ENCODE assay signal across 8 mouse cellular contexts in the genomic region with DNA sequence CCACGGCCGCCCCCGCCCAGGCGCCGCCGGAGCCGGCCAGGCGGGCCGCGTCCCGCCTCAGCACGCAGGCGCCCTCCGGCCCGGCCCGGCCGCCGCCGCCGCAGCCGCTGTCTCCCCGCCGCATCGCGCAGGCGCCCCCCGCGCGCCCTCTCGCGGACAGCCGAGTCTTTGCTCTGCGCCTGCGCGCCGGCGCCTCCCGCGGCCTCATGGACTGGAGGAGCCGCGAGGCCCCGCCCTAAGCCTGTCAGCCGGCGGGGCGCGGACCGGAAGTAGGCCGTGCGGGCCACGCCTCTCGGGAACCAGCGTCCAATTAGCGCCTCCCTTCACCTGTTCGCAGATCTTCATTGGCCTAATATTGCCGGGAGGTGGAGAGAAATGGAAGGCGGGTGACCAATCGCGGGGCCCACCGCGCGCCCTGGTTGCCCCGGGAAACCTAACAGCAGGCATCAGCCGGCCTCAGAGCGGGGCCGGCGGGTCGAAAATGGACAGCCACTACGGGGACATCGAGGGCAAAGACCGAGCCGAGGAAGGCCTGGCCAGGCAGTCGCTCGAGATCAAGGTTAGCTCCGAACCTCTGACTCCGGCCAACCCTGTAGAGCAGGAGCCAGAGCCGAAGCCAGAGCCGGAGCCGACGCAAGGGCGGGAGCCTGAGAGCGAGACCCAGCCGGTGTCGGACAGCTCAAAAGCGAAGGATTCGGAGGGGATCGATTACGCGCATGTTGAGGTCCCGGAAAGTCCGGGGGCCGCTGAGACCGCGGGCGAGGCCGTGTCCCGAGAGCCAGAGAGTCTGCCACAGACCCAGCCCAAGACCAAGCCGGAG. TPM values are rescaled to one million over a fixed set of nuclear protein-coding genes. Genes with fewer than 3 reads are reported as not detected.
DNase-seq lines count a peak whose midpoint lies in the region; ATAC-seq lines count a peak whose summit lies in the region.

A gene (minus strand): TSS at position 115 of the 820 bp plus-strand sequence.
A gene (plus strand): TSS at position 418 of the 820 bp plus-strand sequence.

- peak; percentile 98 for DNase-seq in c-Kit-negative CD71-positive TER-119-positive erythroid progenitor cells, embryonic 14.5 days (ENCODE audit: low read depth, low spot score)
- peak; percentile 97 for DNase-seq in fibroblast of lung, adult 2 months (ENCODE audit: low read depth)
- DNase-seq in kidney, postnatal 14 days: peak; percentile 99
- peak; percentile 99 for DNase-seq in liver, embryonic 13.5 days
- DNase-seq in neural tube, embryonic 10.5 days (ENCODE audit: extremely low spot score, low spot score): peak; percentile 96

- WGBS in heart, embryonic 14.5 days: under 1% methylated on average over 93 of the region's 97 CpGs
- under 1% methylated on average over 85 of the region's 97 CpGs for WGBS in liver, embryonic 13.5 days (ENCODE audit: insufficient replicate concordance)
- under 1% methylated on average over 84 of the region's 97 CpGs for WGBS in stomach, embryonic 16.5 days

- peaks cover 4% of the 10 kb centered on the region; the same call in 1 of the 2 replicates for H3K36me3 ChIP-seq in heart, embryonic 14.5 days (ENCODE audit: control insufficient read depth, insufficient read depth, low read length)
- 0 out of 2 replicates have a peak, but pooled peaks cover 4% of the 10 kb centered on the region for H3K36me3 ChIP-seq in liver, embryonic 13.5 days
- no peaks in the 10 kb centered on the region for H3K36me3 ChIP-seq in stomach, embryonic 16.5 days (ENCODE audit: control insufficient read depth, insufficient read depth, low read length)

- H3K4me1 ChIP-seq in heart, embryonic 14.5 days (ENCODE audit: control insufficient read depth in 2 of 2, insufficient read depth in 2 of 2, low read length in 2 of 2): peaks cover 11 to 32% of the 10 kb centered on the region in 2 experiments
- peaks cover 55% of the 10 kb centered on the region for H3K4me1 ChIP-seq in liver, embryonic 13.5 days (replicated peaks)
- peaks cover 28% of the 10 kb centered on the region for H3K4me1 ChIP-seq in stomach, embryonic 16.5 days (ENCODE audit: control insufficient read depth, insufficient read depth, low read length)

- no peaks in the 10 kb centered on the region for H3K9me3 ChIP-seq in heart, embryonic 14.5 days (ENCODE audit: control insufficient read depth, low read length)
- no peaks in the 10 kb centered on the region for H3K9me3 ChIP-seq in liver, embryonic 13.5 days (replicated peaks)
- no peaks in the 10 kb centered on the region for H3K9me3 ChIP-seq in stomach, embryonic 16.5 days (replicated peaks; ENCODE audit: control insufficient read depth, low read length)

- H3K4me2 ChIP-seq in heart, embryonic 14.5 days (ENCODE audit: low read length): peak within 1 kb of the TSS; percentile 96
- H3K4me2 ChIP-seq in liver, embryonic 13.5 days: peak within 1 kb of the TSS; percentile 100
- H3K4me2 ChIP-seq in stomach, embryonic 16.5 days (ENCODE audit: low read depth, low read length): peak within 1 kb of the TSS; percentile 75

- peak within 1 kb of the TSS; percentile 93 for H3K4me3 ChIP-seq in heart, embryonic 14.5 days (ENCODE audit: control insufficient read depth in 1 of 2, insufficient read depth in 1 of 2, low read depth in 1 of 2, low read length in 2 of 2)
- peak within 1 kb of the TSS; percentile 93 for H3K4me3 ChIP-seq in liver, embryonic 13.5 days (replicated peaks)
- peak within 1 kb of the TSS; percentile 85 for H3K4me3 ChIP-seq in stomach, embryonic 16.5 days (replicated peaks; ENCODE audit: low read length)

- peak within 1 kb of the TSS; percentile 94 for H3K9ac ChIP-seq in heart, embryonic 14.5 days (ENCODE audit: low read length)
- peak within 1 kb of the TSS; percentile 98 for H3K9ac ChIP-seq in liver, embryonic 13.5 days
- H3K9ac ChIP-seq in stomach, embryonic 16.5 days (ENCODE audit: low read length): peak within 1 kb of the TSS; percentile 90

- peaks cover 19% of the 10 kb centered on the region for H3K27me3 ChIP-seq in heart, embryonic 14.5 days (ENCODE audit: control insufficient read depth, insufficient read depth, low read length)
- H3K27me3 ChIP-seq in liver, embryonic 13.5 days: peaks cover 36% of the 10 kb centered on the region
- H3K27me3 ChIP-seq in stomach, embryonic 16.5 days (ENCODE audit: control insufficient read depth, insufficient read depth, low read length): peaks cover 15% of the 10 kb centered on the region

- ATAC-seq in CD4-positive, CD25-positive, alpha-beta regulatory T cell, adult 4 months: peak; percentile 95
- peak; percentile 98 for ATAC-seq in heart, embryonic 14.5 days (ENCODE audit: insufficient number of reproducible peaks, insufficient read depth, low FRiP score, low read depth)
- ATAC-seq in liver, embryonic 13.5 days (ENCODE audit: low read depth): peak; percentile 97
- peak; percentile 99 for ATAC-seq in stomach, embryonic 16.5 days (ENCODE audit: insufficient read depth, low FRiP score)

- H3K27ac ChIP-seq in heart, embryonic 14.5 days (replicated peaks in 1 of 2; ENCODE audit: control insufficient read depth in 1 of 2, insufficient read depth in 1 of 2, low read depth in 2 of 2, low read length in 2 of 2): peak within 1 kb of the TSS; percentile 56 to 74; a peak in 3 of 4 replicates
- peak within 1 kb of the TSS; percentile 83 for H3K27ac ChIP-seq in liver, embryonic 13.5 days
- peak within 1 kb of the TSS; percentile 52 for H3K27ac ChIP-seq in stomach, embryonic 16.5 days (ENCODE audit: low read length)

RNA-seq across cellular contexts. Expression of the first gene that starts in this region (rescaled TPM):
- 1 to 10 TPM; 3.0 to 3.9 TPM for polyA plus RNA-seq in CD4-positive, CD25-positive, alpha-beta regulatory T cell, adult 4 months (2017; shearing (Covaris generic))
- polyA plus RNA-seq in heart, embryonic 14.5 days (2014; fragmentation: Nextera tagmentation; extraction: Ambion mirVana): 3.1 and 3.8 TPM in 2 replicates
- 1.2 TPM in 2 replicates for polyA plus RNA-seq in liver, embryonic 13.5 days (2015; fragmentation: Nextera tagmentation; extraction: Ambion mirVana)
- 1.7 and 2.0 TPM in 2 replicates for polyA plus RNA-seq in stomach, embryonic 16.5 days (2015; fragmentation: Nextera tagmentation; extraction: Ambion mirVana)

RNA-seq across cellular contexts. Expression of the second gene that starts in this region (rescaled TPM):
- polyA plus RNA-seq in CD4-positive, CD25-positive, alpha-beta regulatory T cell, adult 4 months (2017; shearing (Covaris generic)): not detected
- 0.18 and 0.27 TPM in 2 replicates for polyA plus RNA-seq in heart, embryonic 14.5 days (2014; fragmentation: Nextera tagmentation; extraction: Ambion mirVana)
- polyA plus RNA-seq in liver, embryonic 13.5 days (2015; fragmentation: Nextera tagmentation; extraction: Ambion mirVana): 0.08 and 0.14 TPM in 2 replicates
- polyA plus RNA-seq in stomach, embryonic 16.5 days (2015; fragmentation: Nextera tagmentation; extraction: Ambion mirVana): 0.07 and 0.30 TPM in 2 replicates

Comparison
In these comparisons a context has a peak if more than half of its experiments do, and no peak if none do; other contexts are left out.
1. Peak in every context shown above with its lines: DNase-seq, ATAC-seq, H3K4me3 ChIP-seq and H3K27ac ChIP-seq.